Mouse (Mus musculus) G1E (cell line): ENCODE measurements around the gene Zmiz2.

Experiments used
- CTCF ChIP-seq: IDR thresholded peaks from 2 replicates; pipeline ENCODE4 v1.5.1; 2012; ENCODE audit warnings: low read depth, low read length, inconsistent platforms, mixed read lengths
- GATA1 ChIP-seq: IDR thresholded peaks from 2 replicates; pipeline ENCODE4 v1.6.1; 2012; ENCODE audit warnings: borderline replicate concordance, low read length, inconsistent platforms, mixed read lengths
- TAL1 ChIP-seq: conservative IDR thresholded peaks from 2 replicates; pipeline ENCODE4 v1.6.1; 2012; ENCODE audit warnings: low read depth, low read length, inconsistent platforms, mixed read lengths

DNA sequence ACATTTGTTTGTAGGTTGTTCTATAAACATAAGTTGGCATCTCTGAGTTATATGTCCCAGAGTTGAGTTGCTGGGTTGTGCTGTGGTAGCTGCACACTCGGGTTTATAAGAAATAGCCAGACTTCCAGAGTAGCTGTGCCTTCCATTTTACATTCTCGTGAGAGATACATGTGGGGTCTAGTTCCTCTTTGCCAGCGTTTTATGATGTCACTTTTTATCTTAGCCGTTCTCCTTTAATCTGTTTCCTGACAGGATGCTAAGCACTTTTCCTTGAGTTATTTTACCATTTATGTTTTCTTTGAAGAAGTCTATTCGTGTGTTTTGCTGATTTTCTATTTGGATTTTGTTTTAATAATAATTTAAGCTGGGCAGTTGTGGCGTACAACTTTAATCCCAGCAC lies 4.0 kb downstream of the Zmiz2 start:
- TF ChIP-seq CTCF (no peak), GATA1 (no peak), TAL1 (no peak)
